Mouse (Mus musculus) spleen, adult 18-20 months (tissue): ENCODE results near the gene Ccnjl.

Experiments used
- DNase-seq, 2 experiments: peaks; one replicate each; pipeline ENCODE4 v3.0.0; 2022; ENCODE audit warnings: mixed read lengths in 2 of 2

Ccnjl gene

DNA sequence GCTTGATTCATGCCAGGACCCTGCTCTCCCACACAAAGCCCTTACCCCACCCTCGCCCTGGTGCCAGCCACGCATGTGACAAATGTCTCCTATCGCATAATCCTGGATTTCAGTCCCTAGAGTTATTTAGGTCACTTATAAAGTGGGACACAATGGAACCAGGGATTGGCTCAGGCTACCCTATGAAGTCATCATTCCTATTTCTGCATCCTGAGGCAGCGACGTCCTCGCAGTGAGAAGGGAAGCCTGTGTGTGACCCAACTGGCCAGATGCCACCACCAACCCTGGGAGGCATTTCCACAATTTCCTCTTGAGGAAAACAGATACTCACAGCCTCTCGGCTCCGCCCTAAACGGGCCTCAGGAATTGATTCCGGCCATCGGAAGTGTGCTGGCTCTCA lies 41.0 kb downstream of the Ccnjl start:
- peak; percentile 9 to 12 for DNase-seq

DNA sequence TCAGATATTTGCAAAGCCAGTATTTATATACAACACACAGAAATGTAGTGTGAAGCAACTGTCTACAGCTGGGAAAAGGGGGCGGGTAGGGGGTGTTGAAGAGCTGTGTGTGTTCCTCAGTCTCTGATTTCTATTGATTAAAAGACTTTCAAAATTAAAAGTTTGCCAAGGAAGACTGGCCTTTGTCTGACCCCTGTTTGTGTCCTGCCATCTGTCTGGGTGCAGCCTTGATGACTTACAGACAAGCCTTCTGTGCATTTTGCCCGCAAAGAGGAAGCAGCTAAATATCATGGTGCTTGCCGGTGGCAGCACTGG lies 46.4 kb downstream of the Ccnjl start:
- DNase-seq, result no peak

DNA sequence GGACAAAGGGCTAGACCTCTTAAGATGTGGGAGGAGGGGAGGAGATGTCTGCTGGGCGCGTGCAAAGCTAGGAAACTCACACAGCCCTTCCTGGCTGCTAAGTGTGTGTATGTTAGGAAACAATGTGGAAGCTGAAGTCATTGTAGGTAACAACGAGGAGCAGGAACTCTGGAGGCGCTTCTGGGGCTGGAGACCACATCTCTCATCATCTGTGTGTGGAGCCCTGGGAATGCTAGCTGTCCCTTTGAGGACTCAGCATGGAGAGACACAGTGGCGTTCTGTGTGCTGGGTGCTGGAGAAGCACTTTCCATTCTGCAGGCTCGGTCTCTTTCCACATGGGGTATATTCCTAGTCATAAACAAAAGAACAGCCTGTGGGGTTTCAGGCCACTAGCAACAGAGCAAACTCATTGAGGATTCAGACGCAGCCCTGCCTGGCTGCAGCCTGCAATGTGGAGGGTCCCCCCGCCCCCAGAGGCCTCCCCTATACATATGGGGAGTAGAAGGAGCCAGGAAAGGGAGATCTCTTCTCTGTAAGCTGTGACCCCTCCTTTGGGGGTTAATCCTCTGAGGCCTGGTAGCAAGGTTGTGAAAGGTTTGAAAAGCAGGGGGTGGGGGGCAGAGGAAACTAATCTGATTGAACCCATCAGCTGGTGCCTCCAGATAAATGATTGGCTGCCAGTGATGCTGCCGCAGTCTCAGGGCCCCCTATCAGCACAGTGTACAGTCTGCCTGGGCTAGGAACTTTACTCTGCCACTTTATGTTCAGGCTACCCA lies 47.0 kb downstream of the Ccnjl start:
- DNase-seq, result no peak

DNA sequence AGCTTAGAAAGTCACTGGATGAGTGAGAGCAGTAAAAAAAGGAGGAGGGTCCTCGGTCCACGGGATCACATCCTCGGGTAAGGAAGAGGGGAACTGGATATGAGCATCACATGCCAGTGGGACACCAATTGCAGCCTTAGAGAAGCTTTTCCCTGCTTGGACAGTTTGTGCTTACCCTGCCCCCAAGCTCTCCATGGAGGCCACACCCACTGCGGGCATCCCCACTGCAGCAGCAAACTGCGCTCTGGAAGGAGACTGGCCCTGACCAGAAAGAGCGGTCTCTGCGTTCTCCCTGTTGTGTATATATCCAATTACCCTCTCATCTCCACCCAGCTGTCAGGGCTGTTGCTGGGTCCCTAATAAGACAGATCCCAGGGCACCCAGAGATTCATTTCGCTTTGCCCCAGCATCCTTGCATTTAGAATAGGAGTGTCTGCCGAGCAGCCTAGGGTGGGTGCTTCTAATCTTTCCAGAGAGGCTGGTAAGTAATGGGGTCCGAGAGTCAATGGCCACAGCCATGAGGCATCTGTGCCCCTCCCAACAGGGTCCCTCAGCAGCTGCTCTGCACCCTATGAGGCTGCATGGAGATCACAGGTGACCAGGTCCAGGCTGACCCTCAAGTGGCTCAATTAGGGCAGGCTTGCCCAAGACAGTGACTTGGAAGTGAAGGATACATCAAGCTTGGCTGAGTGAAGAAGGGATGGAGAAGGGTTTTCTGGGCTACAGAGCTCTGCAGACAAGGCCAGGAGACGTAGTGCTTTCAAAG lies 49.3 kb downstream of the Ccnjl start:
- no peak for DNase-seq

DNA sequence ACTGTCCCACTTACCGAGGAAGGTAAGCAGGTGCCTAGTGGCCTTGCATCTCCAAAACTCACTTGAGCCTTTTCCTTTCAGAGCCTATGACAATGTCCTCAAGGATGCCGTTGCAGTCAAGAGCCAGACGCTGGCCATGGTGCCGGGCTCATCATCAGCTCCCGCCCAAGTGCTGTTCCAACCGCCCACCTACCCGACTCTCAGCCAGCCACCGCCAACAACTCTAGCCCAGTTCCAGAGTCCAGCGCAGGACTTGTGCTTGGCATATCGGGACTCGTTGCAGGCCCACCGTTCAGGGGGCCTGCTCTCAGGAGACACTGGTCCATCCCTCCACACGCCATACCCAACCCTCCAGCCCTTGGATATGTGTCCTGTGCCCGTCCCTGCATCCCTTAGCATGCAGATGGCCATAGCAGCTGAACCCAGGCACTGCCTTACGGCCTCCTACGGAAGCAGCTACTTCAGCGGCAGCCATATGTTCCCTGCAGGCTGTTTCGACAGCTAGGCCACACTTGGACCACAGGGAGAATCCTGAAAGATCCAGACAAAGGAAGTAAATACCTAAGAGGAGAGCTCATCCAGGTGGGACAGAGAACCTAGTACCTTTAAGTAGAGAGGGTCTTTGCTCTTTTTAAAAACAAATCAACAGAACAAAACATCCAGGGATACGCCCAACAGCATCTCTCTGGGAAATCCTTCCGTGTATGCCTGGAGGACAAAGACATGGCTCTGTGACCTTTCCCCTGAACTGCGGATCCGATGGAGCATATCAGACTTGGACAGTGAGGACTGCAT lies 56.8 kb downstream of the Ccnjl start:
- no peak for DNase-seq

DNA sequence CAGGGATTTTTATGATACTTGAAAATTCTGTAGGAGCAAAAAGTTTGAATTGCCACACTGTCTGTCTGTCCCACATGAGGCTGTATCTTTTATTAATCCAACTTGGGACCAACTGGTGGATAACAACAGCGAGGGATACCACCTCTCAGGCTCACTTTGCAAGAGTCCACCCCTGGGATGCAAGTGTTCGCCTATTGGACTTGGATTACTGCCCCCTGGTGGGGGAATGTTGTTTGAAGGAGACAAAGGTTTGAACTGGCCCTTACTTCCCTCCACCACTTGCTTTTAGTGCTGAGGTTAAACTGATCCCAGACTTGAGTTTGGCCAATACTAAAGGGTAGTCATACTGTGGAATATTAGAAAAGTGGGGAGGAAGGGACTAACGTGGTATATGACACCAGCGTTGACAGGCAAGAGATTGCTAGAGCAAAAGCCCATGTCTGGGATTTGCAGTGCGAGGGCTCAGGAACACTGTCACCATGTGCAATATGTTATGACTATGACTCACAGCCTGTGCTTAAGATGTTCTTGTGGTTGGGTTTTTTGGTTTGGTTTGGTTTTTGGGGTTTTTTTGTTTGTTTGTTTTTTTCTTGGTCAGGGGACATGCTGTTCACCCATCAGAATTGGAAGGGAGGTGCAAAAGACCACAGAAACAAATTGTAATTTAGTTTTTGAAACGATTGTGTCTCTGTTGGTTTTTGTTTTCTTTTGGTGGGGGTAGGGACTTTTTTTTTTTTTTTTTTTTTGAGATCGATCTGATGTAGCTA lies 57.9 kb downstream of the Ccnjl start, which contains the start of gene 4933415A04Rik:
Gene 4933415A04Rik, plus strand, starts transcription at position 717 of the 767 bp plus-strand sequence.
- peak in 1 of 2 experiments; percentile 57 for DNase-seq

DNA sequence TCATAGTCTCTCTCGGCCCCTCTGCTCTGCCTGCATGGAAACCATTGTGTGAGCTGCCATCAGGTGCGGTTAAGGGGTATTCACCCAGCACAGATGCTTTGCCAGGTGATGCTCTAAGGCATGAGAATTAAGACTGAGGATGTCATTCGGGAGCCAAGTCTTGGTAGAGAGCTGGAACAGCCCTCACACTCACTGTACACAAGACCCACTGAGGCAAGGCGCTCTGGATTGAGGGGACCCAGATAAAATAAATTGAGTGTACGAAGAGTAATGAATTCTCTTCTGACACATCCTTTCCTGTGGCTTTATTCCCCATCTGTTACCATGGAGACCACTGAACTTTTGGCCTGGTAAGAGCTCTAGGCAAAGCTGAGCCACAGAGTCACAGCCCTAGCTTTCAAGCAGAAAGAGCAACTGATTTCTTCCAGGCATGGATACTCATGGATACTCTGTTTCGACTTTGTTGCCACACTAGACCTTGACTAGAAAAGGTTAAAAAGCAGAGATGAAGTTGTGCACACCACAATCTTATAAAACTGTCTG lies 61.0 kb downstream of the Ccnjl start:
- no peak for DNase-seq

DNA sequence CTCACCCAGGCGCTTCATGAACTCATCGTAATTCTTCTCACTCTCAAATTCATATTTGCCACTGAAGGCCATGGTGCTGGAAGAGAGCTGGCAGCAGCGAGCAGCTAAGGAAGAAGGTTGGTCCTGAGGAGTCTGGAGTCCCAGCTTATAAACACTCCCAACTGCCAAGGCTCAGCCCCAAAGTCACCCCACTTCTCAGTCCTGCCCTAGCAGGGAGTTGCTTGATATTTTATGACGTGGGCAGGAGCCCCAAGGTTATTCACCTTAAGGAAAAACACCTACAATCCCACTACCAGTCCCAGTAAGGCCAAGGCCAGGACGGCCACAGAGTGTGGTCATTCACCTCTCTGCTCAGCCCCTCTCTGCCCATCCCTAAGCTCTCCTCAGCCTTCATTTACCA lies 72.9 kb downstream of the Ccnjl start, which contains the start of gene Fabp6:
Gene Fabp6, minus strand, starts transcription at position 101 of the 400 bp plus-strand sequence.
- DNase-seq, result no peak

DNA sequence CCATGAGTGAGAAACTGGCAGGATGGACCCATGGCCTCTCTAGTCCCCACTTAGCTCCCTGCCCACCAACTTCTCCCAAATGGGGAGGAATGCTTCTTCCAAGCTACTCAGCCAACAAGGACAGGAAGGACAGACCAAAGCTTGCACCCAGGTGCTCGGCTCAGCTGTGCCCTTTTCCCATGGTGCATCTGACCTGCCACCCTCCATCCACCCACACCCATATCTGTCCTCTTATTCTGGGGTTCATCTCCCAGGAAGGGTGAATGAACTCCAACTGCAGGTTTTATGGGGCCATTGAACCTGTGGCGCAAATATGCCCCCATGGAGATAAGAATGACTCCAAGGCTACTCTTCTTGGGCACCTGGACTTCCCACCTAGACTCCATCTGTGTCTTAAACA lies 75.6 kb downstream of the Ccnjl start:
- no peak for DNase-seq

DNA sequence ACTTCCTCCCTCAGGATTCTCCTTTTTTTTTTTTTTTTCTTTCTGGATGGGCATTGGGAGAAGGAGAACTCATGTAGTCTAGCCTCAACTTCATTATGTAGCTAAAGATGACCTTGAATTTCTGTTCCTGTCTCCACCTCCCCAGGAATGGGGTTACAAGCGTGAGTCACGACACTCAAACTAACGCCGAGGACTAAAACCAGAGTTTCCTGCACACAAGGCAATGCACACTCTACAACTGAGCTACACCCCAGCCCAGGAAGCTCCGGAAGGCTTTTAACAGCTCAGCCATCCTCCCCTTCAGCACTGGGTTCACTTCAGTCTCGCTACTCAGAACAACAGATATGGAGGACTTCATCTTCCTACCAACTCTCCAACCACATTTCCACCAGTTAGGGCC lies 76.3 kb downstream of the Ccnjl start:
- DNase-seq, result no peak

DNA sequence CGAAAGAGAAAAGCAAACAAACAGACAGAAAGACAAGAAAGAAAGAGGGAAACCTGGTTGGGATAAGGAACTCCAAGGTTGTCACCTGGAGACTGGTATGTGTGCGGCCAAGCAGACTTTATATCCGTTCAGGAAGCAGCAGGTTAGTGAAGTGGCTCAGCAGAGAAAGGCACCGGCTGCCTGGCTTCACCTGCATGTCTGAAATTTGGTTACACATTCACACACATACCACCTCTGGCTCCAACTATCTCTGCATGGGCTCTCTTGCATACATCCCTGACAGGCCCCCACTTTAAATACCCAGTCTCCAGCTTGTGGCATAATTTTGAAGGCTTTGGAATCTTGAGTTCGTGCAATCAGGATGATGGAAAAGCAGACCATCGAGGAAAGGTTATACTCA lies 77.3 kb downstream of the Ccnjl start:
- DNase-seq, result no peak

DNA sequence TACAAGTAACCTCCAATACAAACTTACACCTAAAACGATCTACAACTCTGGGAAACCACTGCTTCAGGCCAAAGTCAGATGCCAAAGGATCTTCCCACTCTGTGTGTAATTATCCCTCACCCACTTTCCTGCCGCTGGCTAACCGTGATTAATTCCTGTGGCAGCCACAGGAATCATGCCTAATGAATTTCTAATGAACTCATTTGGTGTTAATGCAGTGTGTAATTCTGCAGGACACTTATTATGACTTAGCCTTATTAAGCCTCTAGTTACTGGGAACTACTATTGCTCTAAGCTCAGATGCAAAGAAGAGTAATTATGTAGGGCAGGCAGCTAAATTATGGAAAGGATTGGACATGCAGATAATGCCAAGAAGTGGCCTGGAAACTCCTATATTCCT lies 79.9 kb downstream of the Ccnjl start:
- DNase-seq, result no peak

DNA sequence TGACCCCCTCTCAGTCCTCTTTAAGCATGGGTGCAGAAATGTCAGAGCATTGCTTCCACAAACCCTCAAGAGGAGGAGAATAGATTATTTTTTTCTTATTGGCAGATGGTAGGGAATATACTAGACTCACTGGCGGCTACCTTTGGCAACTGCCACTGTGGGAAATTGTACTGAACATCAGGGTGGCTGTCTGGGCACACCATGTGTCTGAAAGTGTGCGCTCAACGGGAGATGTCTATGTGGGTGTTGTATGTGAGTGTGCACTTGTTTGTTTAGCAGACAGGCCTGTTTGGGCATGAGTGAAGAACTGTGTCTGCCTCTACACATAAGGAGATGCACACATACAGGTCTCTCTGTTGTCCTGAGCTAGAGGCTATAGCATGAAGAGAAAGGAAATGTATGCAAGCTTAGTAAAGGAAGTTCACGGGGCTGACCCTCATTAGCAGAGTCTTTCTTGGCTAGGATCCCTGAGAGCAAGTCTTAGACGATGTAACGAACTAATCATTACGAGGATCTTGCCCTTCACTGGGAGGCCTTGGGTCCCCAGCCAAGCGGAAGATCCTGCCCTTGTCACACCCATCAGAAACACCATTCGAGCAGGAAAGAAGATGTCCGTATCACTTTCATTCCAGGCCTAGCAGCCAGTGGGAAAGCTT lies 81.5 kb downstream of the Ccnjl start:
- no peak for DNase-seq

DNA sequence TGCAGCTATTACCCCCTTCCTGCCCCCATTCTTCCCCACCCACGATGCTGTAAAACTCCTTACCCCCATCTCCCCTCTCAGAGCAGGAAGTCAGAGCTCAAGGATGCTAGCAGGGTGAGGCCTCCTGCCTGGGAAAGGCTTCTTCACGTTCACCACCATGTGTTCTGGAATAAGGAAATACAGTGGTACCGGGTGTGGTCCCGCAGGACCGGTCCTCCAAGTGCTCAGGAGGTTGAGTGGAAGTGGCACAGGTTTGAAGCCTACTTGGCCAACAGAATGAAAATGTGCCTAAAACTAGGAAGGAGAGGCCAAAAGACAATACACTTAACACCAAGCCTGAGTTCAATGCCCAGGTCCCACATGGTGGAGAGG lies 82.1 kb downstream of the Ccnjl start:
- no peak for DNase-seq

DNA sequence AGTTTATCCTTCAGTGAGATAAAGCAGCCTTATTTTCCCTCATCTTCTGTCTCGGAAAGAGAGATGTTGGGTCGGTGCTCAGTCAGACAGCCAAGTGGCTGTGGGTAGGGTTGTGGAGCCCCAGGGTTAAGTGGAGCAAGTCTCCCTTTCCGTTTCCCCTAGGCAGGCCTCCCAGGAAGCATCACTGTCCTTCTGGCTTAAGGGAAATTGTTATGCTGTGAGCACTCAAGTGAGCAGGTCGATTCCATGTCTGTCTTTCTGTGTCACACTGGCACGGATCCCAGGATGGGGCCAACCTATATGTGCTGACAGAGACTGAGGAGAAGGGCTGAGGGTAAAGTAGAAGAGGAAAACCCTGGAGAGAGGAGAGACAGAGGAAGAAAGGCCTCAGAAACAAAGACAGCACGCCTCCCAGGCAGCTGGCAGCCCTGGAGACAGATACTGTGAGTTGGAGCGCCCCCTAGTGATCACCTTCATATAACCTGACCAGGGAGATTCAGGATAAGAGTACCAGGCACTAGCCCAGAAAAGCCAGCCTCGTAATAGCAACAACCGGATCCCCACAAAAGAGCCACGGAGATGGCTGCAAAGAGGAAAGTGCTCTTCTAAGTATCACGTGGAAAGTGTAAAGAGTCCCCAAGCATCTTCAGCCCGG lies 84.4 kb downstream of the Ccnjl start:
- peak in 1 of 2 experiments; percentile 63 for DNase-seq

DNA sequence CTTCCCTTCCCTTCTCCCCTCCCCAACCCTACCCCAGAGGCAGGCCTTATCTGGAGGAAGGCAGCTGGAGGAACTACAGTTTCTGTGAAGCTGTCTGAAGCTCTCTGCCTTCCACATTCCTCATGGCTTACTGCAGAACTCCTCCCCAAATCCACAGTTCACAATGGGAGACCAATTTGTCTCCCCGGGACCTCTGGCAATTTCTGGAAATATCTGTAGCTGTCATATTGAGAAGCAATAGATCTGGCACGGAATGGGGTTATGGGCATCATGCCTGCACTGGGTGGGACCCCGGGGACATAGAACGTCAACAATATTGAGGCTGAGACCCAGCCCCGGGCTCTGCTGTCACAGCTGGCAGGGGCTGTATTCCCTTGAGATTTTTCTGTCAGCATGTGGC lies 89.3 kb downstream of the Ccnjl start:
- no peak for DNase-seq

DNA sequence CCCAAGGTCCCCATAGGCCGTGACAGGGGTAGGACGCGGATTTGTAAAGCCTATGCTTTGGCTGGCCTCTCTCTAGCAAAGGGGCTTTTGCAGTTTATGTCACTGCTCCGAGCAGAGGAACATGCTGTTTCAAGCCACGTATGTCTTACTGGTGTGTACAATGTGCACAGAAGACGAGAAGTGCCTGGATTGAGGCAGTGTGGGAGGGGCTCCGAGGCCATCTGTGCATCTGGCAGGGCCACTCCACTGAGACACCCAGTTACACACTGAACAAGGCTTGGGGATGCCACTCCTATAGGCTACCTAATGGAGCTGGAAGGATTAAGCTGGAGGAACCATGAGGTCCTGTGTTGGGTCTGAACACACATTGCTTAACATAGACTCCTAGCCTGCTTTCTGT lies 89.8 kb downstream of the Ccnjl start:
- DNase-seq, result no peak

DNA sequence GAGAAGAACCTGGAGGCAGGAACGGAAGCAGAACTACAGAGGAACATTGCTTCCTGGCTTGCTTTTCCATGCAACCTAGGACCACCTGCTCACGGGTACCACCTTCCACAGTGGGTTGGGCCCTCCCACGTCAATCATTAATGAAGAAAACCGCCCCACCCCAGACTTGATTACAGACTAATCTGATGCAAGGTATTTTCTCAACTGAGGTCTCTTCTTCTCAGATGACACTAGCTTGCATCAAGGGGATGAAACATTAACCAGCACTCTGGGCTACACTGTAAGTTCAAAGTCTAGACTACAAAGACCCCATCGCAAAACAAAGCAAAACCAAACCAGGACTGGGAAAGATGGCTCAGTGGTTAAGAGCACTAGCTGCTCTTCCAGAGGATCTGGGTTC lies 93.2 kb downstream of the Ccnjl start:
- DNase-seq, result no peak

DNA sequence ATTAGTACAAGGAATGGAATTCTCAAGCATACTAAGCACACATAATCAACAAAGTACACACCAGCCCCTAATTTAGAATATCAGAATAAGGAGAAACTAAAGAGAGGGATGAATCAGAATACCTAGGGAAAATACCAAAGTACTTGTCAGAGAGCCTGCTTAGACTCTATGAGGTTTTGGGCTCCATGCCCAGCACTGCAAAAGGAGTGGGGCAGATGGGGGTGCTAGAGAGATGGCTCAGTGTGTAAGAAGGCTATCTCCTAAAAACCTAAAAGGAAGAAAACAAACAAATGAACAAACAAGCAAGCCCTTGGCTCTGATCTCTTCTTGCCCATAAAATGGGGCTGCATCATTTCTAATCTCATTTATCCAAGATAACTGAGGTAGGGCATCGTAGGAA lies 95.8 kb downstream of the Ccnjl start:
- no peak for DNase-seq

DNA sequence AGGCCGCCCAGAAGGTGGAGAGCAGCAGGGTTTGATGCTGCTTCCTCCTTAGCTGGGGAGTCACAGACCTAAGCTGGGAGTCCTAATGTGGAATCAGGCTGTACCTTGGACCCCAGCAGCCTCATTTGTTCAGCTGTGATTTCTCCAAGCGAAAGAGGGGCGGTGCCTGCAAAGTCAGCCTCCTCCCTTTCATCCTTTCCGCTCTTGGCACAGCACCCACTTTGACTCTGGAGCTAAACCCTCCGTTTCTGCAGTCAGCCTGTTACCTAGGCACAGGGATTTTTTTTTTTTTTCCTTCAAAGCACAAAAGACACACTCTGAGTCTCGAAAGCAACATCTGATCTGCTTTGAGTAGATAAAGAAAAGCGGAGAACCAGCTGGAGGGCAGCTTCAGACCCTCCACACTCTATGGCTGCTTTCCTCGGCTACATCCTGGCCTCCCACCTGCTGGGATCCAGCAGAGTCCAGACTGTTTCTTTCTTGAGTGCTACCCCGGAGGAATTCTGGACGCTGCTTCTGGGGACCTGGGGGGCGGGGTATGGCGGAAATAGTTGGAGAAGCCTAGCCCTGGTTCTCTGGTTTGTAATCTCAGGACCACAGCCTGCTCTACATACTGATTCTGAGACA lies 97.8 kb downstream of the Ccnjl start:
- DNase-seq, result no peak
